Mouse (Mus musculus): ENCODE data around the gene Eppin. TPM values are rescaled to one million over a fixed set of nuclear protein-coding genes. Genes with fewer than 3 reads are reported as not detected.

The Eppin gene
- not detected in 2 replicates for polyA plus RNA-seq (2021; fragmentation: Nextera tagmentation)
- long read RNA-seq, experiment 1 = 0 reads
- long read RNA-seq, experiment 2 = 0 reads

GRCm38 (mm10) chr2:164593494-164593893, at the start of gene Eppin:
TSS of gene Eppin (minus strand) at chr2:164593594.

GRCm38 (mm10) chr2:164638696-164639095, 45.3 kb upstream of the Eppin start, which contains the start of gene Wfdc16:
TSS of gene Wfdc16 (minus strand) at chr2:164638796.

DNA sequence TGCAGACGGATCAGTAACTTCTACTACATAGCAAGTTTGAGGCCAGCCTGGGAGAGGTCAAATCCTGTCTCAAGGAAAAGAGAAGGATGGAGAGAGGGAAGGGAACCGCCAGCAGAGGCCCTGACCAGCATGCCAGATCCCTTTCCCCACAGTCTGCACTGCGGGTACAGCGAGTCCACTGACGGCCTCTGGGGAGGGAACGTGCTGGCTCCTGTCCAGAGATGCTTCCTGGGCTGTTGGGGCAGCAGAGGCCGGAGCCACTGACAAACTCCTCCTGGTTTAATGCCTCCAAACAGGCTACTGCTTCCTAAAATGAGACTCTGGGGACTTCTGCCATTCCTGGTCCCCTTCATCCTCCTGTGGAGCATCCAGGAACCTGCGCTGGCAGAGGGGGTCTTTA, 20.1 kb upstream of the Eppin start, which contains the start of the genes Wfdc6b and Wfdc8:
TSS of gene Wfdc6b (plus strand) at position 52 of the 400 bp plus-strand sequence.
TSS of gene Wfdc8 (minus strand) at position 156 of the 400 bp plus-strand sequence.

DNA sequence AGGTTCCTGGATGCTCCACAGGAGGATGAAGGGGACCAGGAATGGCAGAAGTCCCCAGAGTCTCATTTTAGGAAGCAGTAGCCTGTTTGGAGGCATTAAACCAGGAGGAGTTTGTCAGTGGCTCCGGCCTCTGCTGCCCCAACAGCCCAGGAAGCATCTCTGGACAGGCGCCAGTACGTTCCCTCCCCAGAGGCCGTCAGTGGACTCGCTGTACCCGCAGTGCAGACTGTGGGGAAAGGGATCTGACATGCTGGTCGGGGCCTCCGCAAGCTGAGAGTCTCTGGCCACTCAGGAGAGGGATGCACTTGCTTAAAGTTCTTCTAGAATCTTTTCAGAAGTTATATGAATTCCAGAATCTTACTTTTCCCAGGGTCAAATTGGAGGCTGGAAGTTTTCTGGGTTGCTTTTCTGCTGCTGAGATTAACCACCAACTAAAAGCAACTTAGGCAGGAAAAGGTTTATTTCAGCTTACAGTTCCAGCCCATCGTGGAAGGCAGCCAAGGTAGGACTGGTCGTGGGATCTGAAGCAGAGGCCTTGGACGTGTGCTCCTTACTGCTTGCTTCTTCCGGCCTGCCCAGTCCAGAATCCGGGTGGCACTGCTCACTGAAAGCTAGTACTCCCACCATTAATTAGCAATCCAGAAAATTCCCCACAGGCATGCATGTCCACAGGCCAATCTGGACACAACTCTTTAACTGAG, 8.2 kb downstream of the Eppin start, which contains the start of gene Wfdc6a:
TSS of gene Wfdc6a (minus strand) at position 423 of the 701 bp plus-strand sequence.

DNA sequence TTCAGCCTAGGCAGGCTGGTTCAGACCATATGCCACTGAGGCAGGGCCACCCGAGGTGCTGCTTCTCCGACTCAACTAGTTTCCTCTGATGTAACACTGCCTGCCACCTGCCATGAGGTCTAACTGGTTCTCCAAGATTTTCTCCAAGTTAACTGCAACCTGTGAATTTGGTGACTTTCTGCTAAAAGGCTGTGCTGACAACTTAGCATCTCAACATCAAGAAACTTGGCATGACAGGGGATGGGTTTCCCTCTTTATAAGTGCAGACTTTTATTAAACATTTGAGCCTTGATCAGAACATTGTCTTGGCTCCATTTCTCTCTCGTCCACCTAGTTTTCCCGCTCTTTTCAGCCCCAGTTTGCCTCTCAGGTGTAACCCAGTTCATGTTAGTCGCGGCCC, 20.0 kb downstream of the Eppin start, which contains the start of gene Spint3:
TSS of gene Spint3 (minus strand) at position 101 of the 400 bp plus-strand sequence.

DNA sequence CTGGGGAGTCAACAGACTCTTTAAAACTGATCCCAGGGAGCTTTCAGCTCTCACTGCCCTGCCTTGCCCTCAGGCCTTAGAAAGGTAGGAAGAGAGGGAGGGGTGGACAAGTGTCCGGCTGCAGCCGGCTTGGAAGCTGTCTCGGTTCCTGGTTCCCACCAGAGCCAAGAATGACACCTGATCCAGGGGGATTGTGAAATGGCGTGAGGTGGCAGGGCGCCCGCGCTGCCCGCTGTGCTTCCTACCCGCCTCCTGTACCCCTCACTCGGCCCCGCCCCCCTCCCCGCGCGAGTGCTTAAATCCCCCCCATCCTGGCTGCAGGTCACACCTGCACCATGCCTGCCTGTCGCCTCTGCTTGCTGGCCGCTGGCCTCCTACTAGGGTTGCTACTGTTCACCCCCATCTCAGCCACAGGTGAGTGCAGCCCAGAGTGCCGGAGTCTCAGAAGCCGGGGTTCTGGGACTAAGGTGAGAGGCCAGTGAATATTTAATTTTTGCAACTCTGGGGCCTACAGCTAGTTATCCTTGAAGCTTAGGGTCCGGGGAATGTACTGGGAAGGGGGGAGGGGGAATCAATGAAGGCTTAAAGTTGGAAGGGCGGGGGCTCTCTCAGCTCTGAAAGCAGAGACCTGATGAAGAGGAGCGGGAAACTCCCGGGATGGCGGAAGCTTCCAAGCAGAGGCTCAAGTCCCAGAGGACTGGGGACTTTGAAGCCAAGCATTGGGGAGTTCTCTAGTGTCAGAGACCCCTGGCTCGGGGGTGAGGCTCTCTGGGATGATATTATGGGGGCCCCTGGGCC, 30.8 kb downstream of the Eppin start, which contains the start of gene Wfdc2:
TSS of gene Wfdc2 (plus strand) at position 23 of the 798 bp plus-strand sequence.

Other genes starting within 250 kb of the Eppin start
- gene Slpi, start 204.5 kb downstream of the Eppin start, polyA plus RNA-seq (2021; fragmentation: Nextera tagmentation) = 0.40 TPM in 1 of 2 replicates, not detected in the other
- 0.16 and 0.23 TPM in 2 replicates for gene Rbpjl, start 190.5 kb downstream of the Eppin start, polyA plus RNA-seq (2021; fragmentation: Nextera tagmentation)
- 3.8 and 3.9 TPM in 2 replicates for gene Matn4, start 188.4 kb downstream of the Eppin start, polyA plus RNA-seq (2021; fragmentation: Nextera tagmentation)
- 156 and 202 TPM in 2 replicates for gene Sdc4, start 149.7 kb downstream of the Eppin start, polyA plus RNA-seq (2021; fragmentation: Nextera tagmentation)
- 99.5 and 102 TPM in 2 replicates for gene Sys1, start 136.6 kb downstream of the Eppin start, polyA plus RNA-seq (2021; fragmentation: Nextera tagmentation)
- gene Gm20458, start 132.6 kb downstream of the Eppin start, polyA plus RNA-seq (2021; fragmentation: Nextera tagmentation) = 4.3 and 26.7 TPM in 2 replicates
- not detected in 2 replicates for gene Trp53tg5, start 119.9 kb downstream of the Eppin start, polyA plus RNA-seq (2021; fragmentation: Nextera tagmentation)
- gene Dbndd2, start 107.5 kb downstream of the Eppin start, polyA plus RNA-seq (2021; fragmentation: Nextera tagmentation) = 233 and 239 TPM in 2 replicates
- 43.3 and 44.2 TPM in 2 replicates for gene Pigt, start 96.1 kb downstream of the Eppin start, polyA plus RNA-seq (2021; fragmentation: Nextera tagmentation)
- gene Wfdc2, start 31.2 kb downstream of the Eppin start, polyA plus RNA-seq (2021; fragmentation: Nextera tagmentation) = 0.25 and 0.31 TPM in 2 replicates
- gene Spint3, start 20.1 kb downstream of the Eppin start, polyA plus RNA-seq (2021; fragmentation: Nextera tagmentation) = not detected in 2 replicates
- gene Wfdc6a, start 8.1 kb downstream of the Eppin start, polyA plus RNA-seq (2021; fragmentation: Nextera tagmentation) = not detected in 2 replicates
- gene Wfdc6b, start 19.9 kb upstream of the Eppin start, polyA plus RNA-seq (2021; fragmentation: Nextera tagmentation) = not detected in 2 replicates
- gene Wfdc8, start 20.0 kb upstream of the Eppin start, polyA plus RNA-seq (2021; fragmentation: Nextera tagmentation) = not detected in 2 replicates
- not detected in 2 replicates for gene Wfdc16, start 45.2 kb upstream of the Eppin start, polyA plus RNA-seq (2021; fragmentation: Nextera tagmentation)
- not detected in 2 replicates for gene Wfdc10, start 62.5 kb upstream of the Eppin start, polyA plus RNA-seq (2021; fragmentation: Nextera tagmentation)
- not detected in 2 replicates for gene Wfdc9, start 63.0 kb upstream of the Eppin start, polyA plus RNA-seq (2021; fragmentation: Nextera tagmentation)
- not detected in 2 replicates for gene Wfdc11, start 80.5 kb upstream of the Eppin start, polyA plus RNA-seq (2021; fragmentation: Nextera tagmentation)
- gene Wfdc13, start 91.5 kb upstream of the Eppin start, polyA plus RNA-seq (2021; fragmentation: Nextera tagmentation) = not detected in 2 replicates
- gene Spint4, start 104.9 kb upstream of the Eppin start, polyA plus RNA-seq (2021; fragmentation: Nextera tagmentation) = not detected in 2 replicates
- gene Spint5, start 121.7 kb upstream of the Eppin start, polyA plus RNA-seq (2021; fragmentation: Nextera tagmentation) = not detected in 2 replicates
- 3.0 and 3.1 TPM in 2 replicates for gene Wfdc3, start 152.3 kb upstream of the Eppin start, polyA plus RNA-seq (2021; fragmentation: Nextera tagmentation)
- 5.0 and 21.1 TPM in 2 replicates for gene Dnttip1, start 152.4 kb upstream of the Eppin start, polyA plus RNA-seq (2021; fragmentation: Nextera tagmentation)
- gene Ube2c, start 176.3 kb upstream of the Eppin start, polyA plus RNA-seq (2021; fragmentation: Nextera tagmentation) = 1.3 and 1.4 TPM in 2 replicates
- gene Tnnc2, start 186.4 kb upstream of the Eppin start, polyA plus RNA-seq (2021; fragmentation: Nextera tagmentation) = 0.64 and 0.74 TPM in 2 replicates
- 50.8 and 62.0 TPM in 2 replicates for gene Snx21, start 192.2 kb upstream of the Eppin start, polyA plus RNA-seq (2021; fragmentation: Nextera tagmentation)
- gene Acot8, start 211.3 kb upstream of the Eppin start, polyA plus RNA-seq (2021; fragmentation: Nextera tagmentation) = 21.4 TPM in 2 replicates
- 7.8 and 8.8 TPM in 2 replicates for gene Zswim3, start 211.5 kb upstream of the Eppin start, polyA plus RNA-seq (2021; fragmentation: Nextera tagmentation)
- gene Zswim1, start 229.1 kb upstream of the Eppin start, polyA plus RNA-seq (2021; fragmentation: Nextera tagmentation) = 23.2 and 23.4 TPM in 2 replicates
- gene Spata25, start 234.9 kb upstream of the Eppin start, polyA plus RNA-seq (2021; fragmentation: Nextera tagmentation) = not detected in 2 replicates
- gene Ctsa, start 239.3 kb upstream of the Eppin start, polyA plus RNA-seq (2021; fragmentation: Nextera tagmentation) = 105 and 121 TPM in 2 replicates
- 3.4 and 4.6 TPM in 2 replicates for gene Neurl2, start 239.9 kb upstream of the Eppin start, polyA plus RNA-seq (2021; fragmentation: Nextera tagmentation)

Data from left cerebral cortex, adult 6 months (tissue).